ENCODE assay signal across 8 mouse cellular contexts in the genomic region with DNA sequence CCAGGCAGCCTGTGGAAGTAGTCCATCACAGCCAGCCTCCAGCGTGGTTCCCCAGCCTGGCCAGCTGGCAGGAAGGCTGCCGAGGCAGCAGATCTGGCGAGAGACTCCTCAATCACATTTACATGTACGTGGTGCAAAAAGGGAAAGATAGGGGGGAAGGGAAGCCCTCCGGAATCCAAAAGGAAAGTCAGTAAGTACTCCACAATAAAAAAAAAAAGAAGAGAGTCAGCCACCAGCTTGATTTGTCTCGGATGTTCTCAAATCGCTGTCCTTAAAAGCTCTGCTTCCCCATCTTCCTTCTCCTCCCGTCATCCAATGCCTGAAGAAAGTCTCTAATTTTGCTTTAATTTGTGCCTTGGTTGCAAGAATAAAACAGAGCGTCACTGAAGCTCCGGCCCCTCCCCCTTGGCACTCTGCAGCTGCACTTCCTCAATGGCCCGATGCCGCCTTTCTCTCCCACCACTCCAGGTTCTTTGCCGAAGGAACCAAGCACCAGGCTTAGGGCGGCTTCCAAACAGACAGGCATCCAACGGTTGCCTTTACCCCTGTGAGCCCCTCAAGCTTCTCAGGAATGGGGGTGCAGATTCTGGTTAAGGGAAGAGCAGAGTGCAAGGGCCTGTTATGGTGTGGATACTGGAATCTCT.
DNase-seq lines count a peak whose midpoint lies in the region; ATAC-seq and TF ChIP-seq lines count a peak whose summit lies in the region.

No protein-coding gene starts in this region.

- H3K4me1 ChIP-seq in heart, embryonic 12.5 days (replicated peaks), result peaks cover 12% of the 10 kb centered on the region
- no peaks in the 10 kb centered on the region for H3K4me1 ChIP-seq in liver, embryonic 15.5 days (replicated peaks)

- H3K4me2 ChIP-seq in heart, embryonic 12.5 days, result peak overlapping the region; percentile 70
- H3K4me2 ChIP-seq in liver, embryonic 15.5 days, result peak overlapping the region; percentile 20

- no peaks in the 10 kb centered on the region for H3K27me3 ChIP-seq in heart, embryonic 12.5 days (replicated peaks)
- no peaks in the 10 kb centered on the region for H3K27me3 ChIP-seq in liver, embryonic 15.5 days

- WGBS in heart, embryonic 12.5 days, result 19% methylated on average over 15 of the region's 15 CpGs
- 8% methylated on average over 15 of the region's 15 CpGs for WGBS in liver, embryonic 15.5 days (ENCODE audit: insufficient replicate concordance)

- no peak overlapping the region; the same call in 1 of the 2 replicates for H3K9ac ChIP-seq in heart, embryonic 12.5 days
- no peak overlapping the region for H3K9ac ChIP-seq in liver, embryonic 15.5 days

- H3K27ac ChIP-seq in gastrocnemius, adult 2 months, result 0 out of 2 replicates have a peak overlapping the region, but pooled peaks have one; percentile 28
- H3K27ac ChIP-seq in heart, embryonic 12.5 days (ENCODE audit: poor library complexity, severe bottlenecking), result no peak overlapping the region
- no peak overlapping the region for H3K27ac ChIP-seq in liver, embryonic 15.5 days (replicated peaks)

- H3K4me3 ChIP-seq in gastrocnemius, adult 2 months, result peak overlapping the region; percentile 64
- H3K4me3 ChIP-seq in heart, embryonic 12.5 days, result peak overlapping the region; percentile 37
- no peak overlapping the region for H3K4me3 ChIP-seq in liver, embryonic 15.5 days (replicated peaks)

- intact Hi-C loops in gastrocnemius, adult 2 months (cut with DNase I), result no loop called here

- H3K36me3 ChIP-seq in heart, embryonic 12.5 days, result no peaks in the 10 kb centered on the region
- H3K36me3 ChIP-seq in liver, embryonic 15.5 days (replicated peaks), result no peaks in the 10 kb centered on the region

- peak; percentile 51 for DNase-seq in gastrocnemius, adult 2 months
- DNase-seq in gastrocnemius, adult 8-10 months (ENCODE audit: low spot score in 2 of 2), result no peak
- DNase-seq in kidney, postnatal 4 days, result peak; percentile 45 to 64
- peak; percentile 78 for DNase-seq in right cerebral cortex, adult 18-20 months
- DNase-seq in B cell, adult 2 months, result no peak

- no peak for TF ChIP-seq CTCF in gastrocnemius, adult 2 months (IDR thresholded peaks at IDR 0.05)

- peak; percentile 97 for ATAC-seq in common myeloid progenitor, adult 5-6 weeks (replicated peaks; ENCODE audit: low read depth, poor library complexity, severe bottlenecking)
- no peak for ATAC-seq in heart, embryonic 12.5 days (ENCODE audit: insufficient number of reproducible peaks, low FRiP score)
- ATAC-seq in liver, embryonic 15.5 days (ENCODE audit: insufficient read depth), result no peak

- peaks cover under 1% of the 10 kb centered on the region; the same call in 1 of the 2 replicates for H3K9me3 ChIP-seq in heart, embryonic 12.5 days (replicated peaks)
- H3K9me3 ChIP-seq in liver, embryonic 15.5 days (replicated peaks), result no peaks in the 10 kb centered on the region

Comparison
In these comparisons a context has a peak if more than half of its experiments do, and no peak if none do; other contexts are left out.
1. DNase-seq: peak in gastrocnemius, adult 2 months (single experiment), kidney, postnatal 4 days (2 of 2) and right cerebral cortex, adult 18-20 months (single experiment); none in gastrocnemius, adult 8-10 months (0 of 2) and B cell, adult 2 months (0 of 2).